Mouse (Mus musculus) mature B cell (primary cell): ENCODE measurements around the gene Csrp2.

ENCODE experiments used
- in situ Hi-C: fragments of 300-500 bp; cut with MboI; formaldehyde crosslinking; loops from 2 replicates; pipeline ENCODE4 v1.14.3; 2019

Gene Csrp2

DNA sequence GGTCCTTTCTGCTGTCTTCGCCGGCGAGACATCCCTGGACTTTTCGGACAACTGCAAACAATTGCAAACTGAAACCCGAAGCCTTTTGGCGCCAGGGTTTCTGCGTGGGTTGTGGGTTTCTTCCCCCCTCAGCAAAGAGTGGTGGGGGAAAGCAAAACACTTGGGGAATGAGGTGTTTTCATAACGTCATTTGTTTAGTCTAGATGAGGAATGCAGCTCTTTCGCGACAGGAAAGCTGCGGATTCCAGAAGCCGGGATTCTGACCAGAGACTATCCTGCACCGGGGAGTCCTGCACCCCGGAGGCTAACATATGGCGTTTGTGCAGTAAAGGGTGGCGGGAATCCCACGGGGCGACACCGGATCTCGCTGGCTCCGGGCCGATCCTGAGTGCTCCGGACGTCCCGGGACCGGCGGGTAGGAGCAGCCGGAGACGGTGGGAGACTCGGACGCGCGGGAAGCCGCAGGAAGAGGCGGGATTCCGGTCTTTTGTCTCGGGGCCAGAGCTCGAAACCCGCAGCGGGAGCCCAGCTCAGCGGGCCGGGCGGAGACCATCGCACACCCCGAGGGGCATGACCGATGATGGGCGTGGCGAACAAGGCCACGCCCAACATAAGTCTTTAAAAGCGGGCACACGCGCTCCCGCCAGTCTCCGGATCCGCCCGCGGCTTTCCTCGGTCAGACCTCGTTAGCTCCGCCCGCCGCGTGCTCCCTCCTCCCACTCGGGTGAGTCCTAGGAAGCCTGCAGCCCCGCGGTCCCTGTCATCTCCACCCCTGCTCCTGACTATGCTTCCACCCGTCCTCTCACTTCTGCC is at the start of gene Csrp2:
TSS of gene Csrp2 (plus strand) at position 259 of the 813 bp plus-strand sequence.
- in situ Hi-C loops, result no loop called here

DNA sequence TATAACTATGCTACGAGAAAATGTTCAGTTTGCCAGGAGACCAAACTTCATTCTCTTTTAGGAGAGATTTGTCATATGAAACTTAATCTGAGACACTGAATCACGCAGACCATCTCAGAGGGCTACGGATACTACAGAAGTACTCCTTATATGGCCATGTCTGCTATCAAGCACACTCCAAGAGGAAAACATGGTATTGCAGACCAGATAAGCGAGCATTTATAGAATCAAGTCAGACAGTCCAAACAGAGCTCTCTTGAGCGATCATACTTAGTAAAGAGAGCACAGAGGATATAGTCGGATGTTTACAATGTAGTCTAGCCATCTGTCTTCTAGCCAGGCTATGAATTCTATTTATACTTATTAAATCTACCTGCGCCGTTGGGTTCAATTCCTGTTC is 44.7 kb upstream of the Csrp2 start:
- in situ Hi-C loops, result no loop called here

DNA sequence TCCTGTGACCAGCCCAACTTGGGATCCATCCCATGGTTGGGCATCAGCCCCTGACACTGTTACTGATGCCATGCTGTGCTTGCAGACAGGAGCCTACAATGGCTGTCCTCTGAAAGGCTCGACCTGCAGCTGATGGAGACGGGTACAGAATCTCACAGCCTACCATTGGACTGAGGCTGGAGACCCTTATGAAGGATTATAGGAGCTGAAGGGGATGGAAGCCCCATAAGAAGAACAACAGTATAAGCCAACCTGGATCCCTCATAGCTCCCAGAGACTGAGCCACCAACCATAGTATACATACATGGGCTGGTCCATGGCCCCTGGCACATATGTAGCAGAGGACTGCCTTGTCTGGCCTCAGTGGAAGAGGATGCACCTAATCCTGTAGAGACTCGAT is 42.6 kb upstream of the Csrp2 start:
- in situ Hi-C loops, result no loop called here

DNA sequence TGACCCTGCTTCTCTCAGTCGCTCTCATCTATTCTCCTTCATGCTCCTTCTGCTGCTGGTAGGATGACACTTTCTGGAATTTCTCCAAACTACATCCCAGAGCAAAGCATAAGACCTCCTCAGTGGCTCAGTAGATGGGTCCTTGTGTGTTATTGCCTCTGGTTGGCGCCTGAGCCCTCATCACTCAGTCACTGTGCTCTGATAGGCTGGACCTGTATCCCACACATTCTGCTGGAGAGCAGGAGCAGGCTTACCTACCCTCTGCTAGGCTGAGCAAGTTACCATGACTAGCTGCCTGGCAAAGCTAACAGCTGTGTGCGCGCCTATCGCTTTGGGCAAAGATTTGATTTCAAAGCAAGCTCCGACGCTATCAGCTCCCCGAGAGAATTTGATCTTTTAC is 41.7 kb upstream of the Csrp2 start:
- in situ Hi-C loops, result no loop called here

DNA sequence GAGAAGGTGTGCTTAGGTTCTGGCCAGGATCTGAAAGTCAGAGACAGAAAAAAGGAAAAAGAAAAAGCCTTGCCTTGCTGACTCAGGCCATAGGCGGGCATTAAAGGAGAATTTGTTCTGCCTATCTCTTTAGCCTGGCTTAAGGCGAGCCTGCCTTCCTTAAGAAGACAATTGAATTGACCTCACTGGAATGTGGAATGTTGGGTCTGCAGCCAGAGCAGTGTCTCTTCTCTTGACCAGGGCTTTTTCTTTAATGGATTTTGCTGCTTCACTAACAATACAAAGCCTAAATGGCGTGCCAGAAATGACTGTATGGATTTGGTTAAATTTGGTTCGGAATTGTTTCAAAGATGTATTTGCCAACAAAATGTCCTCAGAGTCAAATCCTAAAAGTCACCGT is 40.9 kb upstream of the Csrp2 start:
- in situ Hi-C loops, result no loop called here

DNA sequence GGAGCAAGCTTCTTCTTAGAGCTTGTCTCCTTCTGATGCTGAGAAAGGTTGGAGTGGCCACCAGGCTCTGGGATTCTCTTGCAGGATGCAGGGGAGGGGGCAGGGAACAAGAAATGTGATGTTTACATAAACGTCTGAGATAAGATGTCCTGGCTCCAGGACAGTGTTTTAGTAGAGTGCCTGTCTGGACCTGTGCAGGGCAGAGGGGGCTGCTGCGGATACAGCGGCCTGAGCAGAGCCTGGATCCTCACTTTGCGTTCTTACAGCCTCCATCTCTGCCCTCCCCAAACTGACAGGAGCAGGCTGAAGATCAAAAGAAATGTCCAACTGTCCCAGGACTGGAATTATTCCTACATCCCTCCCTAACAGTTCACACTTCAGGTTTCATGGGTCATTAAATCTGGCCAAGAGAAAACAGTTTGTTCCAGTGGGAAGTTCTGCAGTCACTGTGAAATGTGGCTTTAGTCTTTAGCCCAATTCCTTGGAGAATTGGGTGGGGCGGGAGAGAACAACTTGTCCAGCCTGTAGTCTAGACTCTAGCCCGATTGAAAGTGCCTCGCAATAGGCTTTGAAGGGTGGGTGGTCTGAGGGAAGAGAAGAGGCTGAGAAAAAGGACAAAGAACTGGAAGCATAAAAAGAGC is 40.0 kb upstream of the Csrp2 start:
- in situ Hi-C loops, result no loop called here

DNA sequence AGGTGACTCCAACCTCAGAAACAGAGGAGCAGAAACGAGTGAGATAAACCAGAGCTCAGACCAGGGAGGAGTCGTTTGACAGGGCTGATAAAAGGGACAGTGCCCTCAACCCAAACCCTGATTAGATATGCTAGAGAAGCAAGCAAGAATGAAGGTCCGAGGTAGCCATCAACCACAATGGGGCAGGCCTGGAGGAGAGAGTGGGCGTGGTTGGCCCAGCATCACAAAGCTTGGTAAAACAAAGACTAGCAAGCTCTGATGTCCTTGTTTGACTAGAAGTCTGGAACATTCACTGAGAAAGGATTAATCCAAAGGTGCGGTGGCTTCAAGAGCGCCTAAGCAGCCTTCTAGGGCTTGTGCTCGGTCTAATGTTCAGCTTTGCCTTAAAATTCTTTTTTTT is 38.2 kb upstream of the Csrp2 start:
- in situ Hi-C loops, result no loop called here

DNA sequence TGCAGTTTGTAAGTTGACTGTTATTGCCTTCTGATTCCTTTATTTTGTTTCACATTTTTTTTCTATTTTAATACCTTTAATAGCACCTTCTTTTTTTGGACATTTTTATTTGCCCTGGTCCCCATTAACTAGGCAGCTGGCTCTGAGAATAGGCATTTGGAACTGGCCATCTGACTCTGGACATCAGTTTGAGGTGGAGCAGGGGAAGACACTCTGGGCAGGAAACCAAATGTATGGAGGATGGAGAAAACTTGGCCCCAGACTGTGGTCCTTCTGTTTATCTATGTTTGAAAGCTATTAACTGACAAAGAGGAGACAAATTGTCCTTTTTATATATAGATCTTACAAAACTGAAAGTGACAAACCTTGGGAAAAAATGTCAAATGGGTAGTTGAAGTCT is 36.9 kb upstream of the Csrp2 start:
- in situ Hi-C loops, result no loop called here

DNA sequence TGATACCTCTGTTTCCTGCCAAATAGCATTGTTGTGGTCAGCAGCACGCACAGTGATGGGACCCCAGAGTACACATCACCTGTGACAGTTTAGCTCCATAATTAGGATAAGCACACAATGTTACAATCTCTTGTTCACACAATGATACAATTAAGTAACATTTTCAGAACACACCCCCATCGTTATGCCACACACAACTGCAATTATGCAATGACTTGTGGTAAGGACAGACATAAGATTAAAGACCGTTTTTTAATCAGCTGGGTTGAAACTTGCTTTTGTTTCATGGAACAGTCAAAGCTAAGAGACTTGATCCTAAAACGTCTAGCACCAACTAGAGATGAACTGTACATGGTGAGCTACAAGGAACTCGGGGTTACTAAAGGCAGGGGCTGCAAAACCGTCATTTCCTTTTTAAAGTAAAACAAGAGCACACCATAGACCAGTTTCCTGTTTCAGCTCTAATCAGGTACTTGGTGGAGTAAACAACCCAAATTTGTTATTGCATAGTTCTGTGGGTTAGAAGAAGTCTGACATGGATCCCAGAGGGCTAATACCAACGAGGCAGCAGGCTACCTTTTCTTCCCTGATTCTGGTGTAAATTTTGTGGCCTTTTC is 28.8 kb upstream of the Csrp2 start:
- in situ Hi-C loops, result no loop called here

DNA sequence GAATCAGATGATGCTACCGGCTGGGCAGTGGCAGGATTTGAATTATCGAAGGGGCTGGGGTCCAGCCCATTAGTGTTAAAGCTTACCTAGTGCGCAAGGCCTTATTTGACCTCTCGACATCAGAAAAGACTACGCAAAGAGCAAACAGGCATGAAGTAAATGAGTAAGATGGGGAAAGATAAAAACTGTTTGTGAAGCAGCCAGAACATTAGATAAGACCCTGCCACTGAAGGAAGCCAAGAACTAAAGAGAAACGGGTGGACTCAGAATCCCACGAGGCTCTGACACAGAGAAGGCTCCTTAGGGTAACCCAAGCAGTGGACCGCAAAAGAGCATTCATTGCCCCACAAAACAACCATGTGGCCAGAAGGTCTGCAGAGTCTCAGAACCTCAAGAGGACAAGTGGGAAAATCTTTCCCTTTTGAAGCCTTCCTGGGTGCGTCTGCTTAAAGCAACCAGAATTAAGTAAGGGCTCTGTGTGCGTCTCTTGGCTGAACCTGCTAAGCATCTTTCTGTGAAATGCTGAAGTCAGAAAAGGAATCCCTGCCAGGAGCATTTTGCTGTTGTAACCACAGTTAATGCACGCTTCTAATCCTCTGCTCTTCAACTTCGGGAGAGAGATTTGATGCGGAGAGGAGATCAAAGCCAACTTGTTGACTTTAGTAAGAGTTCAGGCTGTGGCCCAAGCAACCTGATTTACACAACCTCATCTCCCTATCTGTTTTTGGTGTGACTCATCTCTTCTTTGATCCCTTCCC is 19.7 kb upstream of the Csrp2 start:
- in situ Hi-C loops, result no loop called here

DNA sequence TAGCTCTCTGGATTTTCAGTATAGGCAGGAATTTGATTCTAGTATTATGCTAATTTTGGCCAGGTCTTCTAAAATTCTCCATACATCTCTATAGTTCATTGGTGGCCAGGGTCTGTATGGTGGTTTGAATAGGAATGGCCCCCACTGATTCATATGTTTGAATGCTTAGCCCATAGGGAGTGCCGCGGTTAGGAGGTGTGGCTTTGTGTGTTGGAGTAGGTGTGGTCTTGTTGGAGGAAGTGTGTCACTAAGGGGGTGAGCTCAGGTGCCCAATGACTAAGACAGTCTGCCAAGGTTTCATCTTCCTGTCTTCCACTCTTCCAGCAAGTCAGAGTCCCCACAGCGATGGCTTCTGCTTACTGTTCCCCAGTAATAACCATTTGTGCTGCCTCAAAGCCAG is 15.7 kb upstream of the Csrp2 start:
- in situ Hi-C loops, result no loop called here

DNA sequence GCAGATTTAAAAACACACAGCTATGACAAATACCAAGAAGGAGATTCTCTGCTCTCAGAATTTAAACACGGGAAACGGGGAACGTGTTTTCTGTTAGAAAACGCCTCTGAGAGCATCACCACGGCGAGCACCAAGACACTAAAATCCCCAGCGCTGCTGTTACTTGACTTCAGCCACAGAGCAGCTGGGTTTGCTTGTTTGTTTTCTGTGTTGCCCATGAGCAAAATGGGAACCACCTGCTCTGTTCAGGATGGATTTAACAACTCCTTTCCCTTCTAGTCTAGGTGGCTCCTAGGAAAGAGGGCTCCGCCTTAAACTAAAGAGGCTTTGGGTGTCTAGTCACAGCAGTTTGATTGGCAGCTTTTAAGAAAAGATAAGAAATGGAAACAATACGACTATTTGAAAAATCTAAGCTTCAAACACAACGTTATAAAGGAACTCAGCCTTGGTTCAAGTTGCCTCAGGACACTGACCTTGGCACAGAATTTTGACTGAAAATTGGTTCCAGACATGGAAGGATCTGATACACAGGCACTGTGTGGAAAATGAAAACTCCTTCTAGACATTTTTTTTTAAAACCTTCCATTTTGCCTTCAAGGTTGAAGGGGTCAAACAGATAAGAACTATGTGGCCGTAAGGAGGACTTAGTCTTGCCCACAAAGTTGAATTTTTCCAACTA is 2.8 kb upstream of the Csrp2 start:
- in situ Hi-C loops, result no loop called here

DNA sequence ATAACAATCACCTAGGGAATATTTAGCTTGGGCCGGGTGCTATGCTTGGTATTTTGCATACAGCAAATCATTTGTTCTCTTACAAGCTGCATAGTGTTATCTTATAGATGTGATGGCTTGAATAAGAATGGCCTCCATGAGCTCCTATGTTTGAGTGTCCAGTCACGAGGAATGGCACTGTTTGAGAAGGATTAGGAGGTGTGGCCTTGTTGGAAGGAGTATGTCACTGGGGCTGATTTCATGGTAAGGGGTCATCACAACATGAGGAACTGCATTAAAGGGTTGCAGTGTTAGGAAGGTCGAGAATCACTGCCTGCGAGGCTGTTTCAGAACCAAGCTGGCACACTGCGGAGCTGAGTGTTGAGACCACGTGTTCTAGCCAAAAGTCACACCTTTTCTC is 2.1 kb upstream of the Csrp2 start:
- in situ Hi-C loops, result no loop called here

DNA sequence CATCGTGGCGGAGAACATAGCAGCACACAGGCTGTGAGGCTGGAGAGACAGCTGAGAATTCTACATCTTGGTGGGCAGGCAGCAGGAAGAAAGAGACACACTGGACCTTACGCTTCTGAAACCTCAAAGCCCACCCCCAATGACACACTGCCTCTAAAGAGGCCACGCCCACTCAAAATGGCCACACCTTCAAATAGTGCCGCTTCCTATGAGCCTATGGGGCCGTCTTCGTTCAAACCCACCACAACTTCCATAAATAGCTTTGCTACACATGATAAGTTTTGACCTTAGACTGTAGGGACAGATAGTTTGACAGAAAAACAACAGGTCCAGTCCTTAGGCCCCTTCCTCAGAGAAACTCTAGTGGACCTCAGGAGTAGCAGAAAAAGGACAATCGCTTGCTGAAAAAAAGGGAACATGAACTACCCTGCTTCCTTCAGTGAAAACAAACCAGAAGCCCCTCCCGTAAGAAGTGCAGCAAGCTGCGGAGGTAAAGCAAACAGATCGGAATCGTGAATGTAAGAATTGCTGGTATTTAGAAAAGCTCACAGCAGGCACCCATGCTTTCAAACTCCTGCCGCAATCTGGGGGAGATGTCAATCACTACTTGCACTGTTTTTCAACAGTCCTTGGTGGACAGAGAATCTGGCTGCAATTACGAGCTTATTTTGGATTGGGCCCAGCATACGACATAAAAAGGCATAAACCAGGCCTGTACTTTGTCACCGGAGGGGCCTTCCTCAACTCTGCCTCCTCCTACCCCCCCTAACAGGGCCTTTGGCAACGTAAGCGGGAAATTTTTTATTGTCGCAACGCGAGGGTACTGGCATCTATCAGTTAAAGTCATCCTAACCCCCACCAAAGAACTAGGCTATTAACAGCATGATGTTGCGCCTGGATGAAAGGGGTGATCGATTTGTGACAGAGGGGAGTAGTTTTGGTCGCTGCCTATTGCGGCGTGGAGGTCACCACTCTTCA is 886 bp upstream of the Csrp2 start:
- in situ Hi-C loops, result no loop called here

DNA sequence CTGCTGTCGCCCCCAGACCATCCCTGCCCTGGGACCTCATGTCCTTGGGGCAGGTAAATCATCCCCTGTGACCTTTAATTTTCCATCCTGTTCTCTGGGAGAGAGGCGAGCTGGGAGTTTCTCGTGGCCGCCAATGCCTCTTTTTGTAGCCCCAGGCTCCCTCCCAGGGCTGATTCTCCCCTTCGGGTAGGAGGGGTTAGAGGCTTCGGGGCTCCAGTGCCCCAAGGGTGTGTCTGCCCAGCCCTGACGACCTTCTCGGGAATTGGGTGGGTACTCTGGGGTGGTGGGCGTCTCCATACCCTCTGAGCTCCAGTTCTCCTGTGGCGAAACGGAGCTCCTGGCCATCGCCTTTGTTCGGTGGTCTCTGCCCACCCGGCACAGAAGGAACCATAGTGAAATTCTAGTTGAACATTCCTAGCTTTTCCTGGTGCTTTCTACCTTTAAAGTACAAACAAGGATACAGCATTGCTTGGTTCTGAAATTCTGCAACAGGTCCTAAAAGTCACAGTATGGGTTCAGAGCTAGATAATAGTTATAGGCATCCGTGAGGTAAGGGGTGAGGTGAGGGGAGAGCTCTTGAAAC is 870 bp downstream of the Csrp2 start:
- in situ Hi-C loops, result no loop called here

DNA sequence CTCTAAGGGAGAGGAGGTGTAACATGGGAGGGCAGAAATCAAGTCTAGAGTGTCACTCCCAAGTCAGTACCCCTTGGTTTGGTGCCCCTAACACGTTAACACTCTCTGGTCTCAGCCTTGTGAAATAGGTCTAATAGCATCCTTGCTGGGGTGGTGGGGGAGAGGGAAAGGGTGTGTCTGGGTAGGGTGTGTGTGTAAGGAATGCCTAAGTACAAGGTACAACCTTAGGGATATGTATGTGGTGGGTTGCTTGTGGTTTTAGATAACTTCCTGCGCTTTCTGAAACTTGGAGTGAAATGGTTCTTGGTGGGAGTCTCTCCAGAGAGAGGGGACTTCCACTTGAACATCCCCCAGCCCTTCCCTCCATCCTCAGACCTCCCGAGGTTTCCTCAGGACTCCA is 2.3 kb downstream of the Csrp2 start:
- in situ Hi-C loops, result no loop called here

DNA sequence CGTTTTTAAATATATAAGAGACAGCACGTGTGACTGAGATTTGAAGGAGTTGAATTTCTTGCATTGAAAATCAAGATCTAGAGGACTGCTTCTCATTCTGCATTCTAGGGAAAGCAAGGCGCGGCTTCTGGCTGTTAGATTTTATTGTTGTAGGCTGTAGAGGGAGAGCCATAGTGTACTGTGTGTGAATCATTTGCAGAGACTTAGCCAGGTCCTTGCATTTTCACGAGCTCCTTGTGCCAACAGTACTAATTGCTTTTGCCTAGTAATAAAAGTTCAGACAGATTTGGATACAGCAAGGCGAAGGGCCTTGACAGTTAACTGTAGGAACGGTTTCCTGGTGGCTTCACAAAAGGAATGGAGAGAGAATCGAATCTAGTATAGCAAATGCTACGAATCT is 3.0 kb downstream of the Csrp2 start:
- in situ Hi-C loops, result no loop called here

DNA sequence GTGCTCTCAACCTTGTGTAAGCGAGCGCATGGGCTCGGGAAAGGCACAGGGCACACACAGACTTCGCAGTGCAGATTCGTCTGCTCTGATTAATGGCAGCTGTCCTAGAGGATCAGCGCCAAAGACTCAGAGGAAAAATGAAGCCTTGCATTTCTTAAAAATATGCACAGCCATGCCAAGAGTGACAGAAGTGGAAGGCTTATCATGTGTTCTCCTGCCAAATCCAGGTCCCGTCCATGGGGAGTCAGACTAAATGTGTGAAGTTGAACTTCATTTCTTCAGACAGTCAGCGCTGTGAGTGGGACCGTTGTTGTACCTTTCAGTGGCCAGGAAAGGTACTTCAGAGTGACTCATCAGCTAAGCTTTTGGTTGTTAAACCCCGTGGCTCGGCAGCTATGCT is 7.9 kb downstream of the Csrp2 start:
- in situ Hi-C loops, result no loop called here

DNA sequence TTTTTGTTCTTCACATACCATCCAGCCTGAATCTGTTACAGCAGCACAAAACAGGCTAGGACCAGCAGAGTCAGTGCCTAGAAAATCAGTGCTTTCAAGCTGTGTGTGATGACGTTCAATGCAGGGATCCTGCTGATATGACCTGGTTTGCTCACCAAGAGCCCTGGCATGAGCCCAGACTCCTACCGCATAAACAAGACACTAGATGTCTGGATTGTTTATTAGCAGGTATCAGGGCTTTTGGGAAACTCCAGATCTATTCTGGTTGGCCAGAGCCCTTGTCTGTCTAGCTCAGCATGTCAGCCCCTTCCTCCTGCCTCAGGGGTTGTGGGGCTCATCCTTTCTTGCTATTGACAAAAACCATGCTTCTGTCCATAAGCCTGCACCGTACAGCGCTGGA is 10.2 kb downstream of the Csrp2 start:
- in situ Hi-C loops, result no loop called here

DNA sequence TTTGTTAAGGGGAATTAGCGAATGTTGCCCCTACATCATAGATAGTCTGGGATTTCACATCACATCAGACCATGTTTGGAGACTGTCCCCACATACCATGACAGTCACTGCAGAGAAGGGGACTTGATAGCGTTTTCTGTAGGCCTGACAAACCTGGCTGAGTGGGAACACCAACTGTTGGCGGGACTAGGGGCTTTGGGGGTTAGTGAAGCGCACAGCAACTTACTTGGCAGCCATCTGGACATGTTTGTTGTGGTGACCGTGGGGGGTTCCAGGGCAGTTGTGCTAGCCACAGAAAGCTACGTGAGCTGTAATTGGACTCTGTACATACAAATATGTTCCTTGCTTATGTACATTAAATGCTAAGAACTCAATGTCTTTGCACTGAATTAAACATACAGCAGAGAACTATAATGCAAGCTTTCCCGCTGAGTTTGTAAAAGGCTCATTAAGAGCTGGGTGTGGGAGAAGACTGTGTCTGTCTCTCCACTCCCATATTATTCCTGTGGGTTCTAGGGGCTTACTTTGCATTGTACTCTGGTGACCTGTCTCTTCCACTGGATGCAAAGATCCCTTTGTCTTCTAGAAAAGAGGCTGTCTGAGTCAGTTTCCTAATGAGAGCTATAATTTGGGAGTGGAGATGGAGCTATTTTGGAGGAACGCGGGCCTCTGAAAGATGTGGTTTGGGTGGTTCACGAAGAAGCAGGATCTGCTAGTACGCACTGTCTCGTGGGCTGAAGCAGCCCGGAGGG is 11.7 kb downstream of the Csrp2 start:
- in situ Hi-C loops, result no loop called here
